Mouse (Mus musculus) ES-E14 (cell line): ENCODE measurements around the gene Bcas3.

Experiments
- CHD2 ChIP-seq: IDR thresholded peaks from 2 replicates; pipeline ENCODE4 v1.6.1; 2014; ENCODE audit warnings: mild to moderate bottlenecking, low read depth, low read length, inconsistent platforms
- HCFC1 ChIP-seq: IDR thresholded peaks from 2 replicates; pipeline ENCODE4 v1.6.1; 2012; ENCODE audit warnings: low read length, inconsistent platforms, borderline replicate concordance; ENCODE audit not compliant: insufficient read depth
- MAFK ChIP-seq: IDR thresholded peaks from 2 replicates; pipeline ENCODE4 v1.6.1; 2014; ENCODE audit warnings: mild to moderate bottlenecking, low read depth, low read length, inconsistent platforms; ENCODE audit not compliant: insufficient read depth
- ZC3H11A ChIP-seq: IDR thresholded peaks from 2 replicates; pipeline ENCODE4 v1.6.1; 2012; ENCODE audit warnings: low read depth, mild to moderate bottlenecking, inconsistent platforms, low read length, borderline replicate concordance
- ZNF384 ChIP-seq: IDR thresholded peaks from 2 replicates; pipeline ENCODE4 v1.6.1; 2012; ENCODE audit warnings: low read depth, low read length, inconsistent platforms

DNA sequence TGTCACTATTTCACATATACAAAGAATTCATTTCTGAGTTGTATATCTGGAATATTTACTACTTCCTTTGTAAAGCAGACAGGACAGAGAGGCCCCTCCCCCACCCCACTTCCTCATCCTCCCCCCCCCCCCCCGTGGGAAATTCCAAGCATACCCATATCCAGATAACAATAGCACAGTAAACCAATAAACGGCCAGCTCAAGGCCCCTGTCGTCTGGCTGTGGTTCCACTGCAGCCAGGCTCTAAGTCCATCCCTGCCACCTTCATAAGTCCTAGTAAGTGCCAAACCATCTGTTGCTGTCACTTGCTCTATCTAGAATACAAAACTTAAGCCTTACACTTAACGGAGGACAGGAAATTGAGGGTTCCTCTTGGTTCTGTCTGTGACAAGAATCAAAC lies 221.5 kb downstream of the Bcas3 start:
- TF ChIP-seq HCFC1 (no peak), ZNF384 (no peak), CHD2 (no peak), MAFK (no peak), ZC3H11A (no peak)
